Mouse (Mus musculus) hindbrain, embryonic 11.5 days (tissue): ENCODE results near the gene Rbbp5. TPM values are rescaled to one million over a fixed set of nuclear protein-coding genes. Genes with fewer than 3 reads are reported as not detected.

Source experiments
- ATAC-seq: fragments of 200-750 bp; cut with Nextera tagmentation; 2 replicates; pipeline ENCODE4 v1.8.0; 2017; ENCODE audit warnings: mild to moderate bottlenecking, moderate TSS enrichment, moderate library complexity; ENCODE audit not compliant: low FRiP score
- DNase-seq: peaks from one replicate; pipeline ENCODE4 v3.0.0-alpha.2; 2015; ENCODE audit warnings: low spot score
- H3K27ac ChIP-seq: fragments of 300-500 bp; sonication (generic); 2 replicates; pipeline ENCODE4 v1.5.1; 2014; ENCODE audit warnings: mild to moderate bottlenecking, low read depth, low read length
- H3K27me3 ChIP-seq: fragments of 300-500 bp; sonication (generic); 2 replicates; pipeline ENCODE4 v1.6.1; 2014; ENCODE audit warnings: mild to moderate bottlenecking, low read length, moderate library complexity, mixed read lengths; ENCODE audit not compliant: control insufficient read depth, insufficient read depth
- H3K36me3 ChIP-seq: fragments of 300-500 bp; sonication (generic); 2 replicates; pipeline ENCODE4 v1.6.1; 2014; ENCODE audit warnings: mild to moderate bottlenecking, low read length, moderate library complexity, mixed read lengths; ENCODE audit not compliant: control insufficient read depth, insufficient read depth
- H3K4me1 ChIP-seq: fragments of 300-500 bp; sonication (generic); replicated peaks from 2 replicates; pipeline ENCODE4 v1.6.1; 2014; ENCODE audit warnings: low read length, mixed read lengths; ENCODE audit not compliant: control insufficient read depth, insufficient read depth
- H3K4me2 ChIP-seq: fragments of 300-500 bp; sonication (generic); replicated peaks from 2 replicates; pipeline ENCODE4 v1.6.1; 2014; ENCODE audit warnings: mild to moderate bottlenecking, low read depth, low read length
- H3K4me3 ChIP-seq: fragments of 300-500 bp; sonication (generic); 2 replicates; pipeline ENCODE4 v1.5.1; 2014; ENCODE audit warnings: low read depth, low read length
- H3K9ac ChIP-seq: fragments of 300-500 bp; sonication (generic); 2 replicates; pipeline ENCODE4 v1.6.1; 2014; ENCODE audit warnings: low read depth, low read length
- H3K9me3 ChIP-seq: fragments of 300-500 bp; sonication (generic); 2 replicates; pipeline ENCODE4 v1.6.1; 2016; ENCODE audit warnings: low read length; ENCODE audit not compliant: control insufficient read depth
- WGBS: fragments of 180-500 bp; shearing (Covaris S2); extraction: QIAGEN DNeasy Blood & Tissue Kit; methylation state at CpG from one replicate; pipeline ENCODE4 v1.1.7; 2014; 5-methylcytosine and 5-hydroxymethylcytosine counted together
- polyA plus RNA-seq: library from polyadenylated mRNA; unstranded; fragments of >200 nt; fragmentation: Nextera tagmentation; extraction: Ambion mirVana; gene quantifications from 2 replicates; pipeline ENCODE4 v1.2.1, GENCODE M21; 2014

The Rbbp5 gene
- polyA plus RNA-seq, 1 experiment from 2014 or later = 58.5 TPM

GRCm38 (mm10) chr1:132474496-132474895 lies 2.7 kb upstream of the Rbbp5 start:
- ATAC-seq (no peak), DNase-seq (no peak)
- Histone ChIP-seq H3K4me3 (no peak overlapping the region), H3K4me2 (no peak overlapping the region), H3K27me3 (no peaks in the 10 kb centered on the region), H3K27ac (no peak overlapping the region), H3K9ac (no peak overlapping the region), H3K36me3 (no peaks in the 10 kb centered on the region), H3K9me3 (no peaks in the 10 kb centered on the region), H3K4me1 (no peaks in the 10 kb centered on the region)
- WGBS = 82% methylated on average over 1 of the region's 1 CpGs

- Histone ChIP-seq H3K4me2 (peak overlapping the region; percentile 56), H3K36me3 (no peaks in the 10 kb centered on the region), H3K9me3 (no peaks in the 10 kb centered on the region), H3K4me1 (no peaks in the 10 kb centered on the region), H3K27me3 (no peaks in the 10 kb centered on the region), H3K4me3 (peak overlapping the region; percentile 78), H3K9ac (peak overlapping the region; percentile 70), H3K27ac (no peak overlapping the region; the same call in 1 of the 2 replicates)
- ATAC-seq (peak; percentile 62), DNase-seq (no peak)
- 6% methylated on average over 9 of the region's 9 CpGs for WGBS
Observed at GRCm38 (mm10) chr1:132476575-132476927, 614 bp upstream of the Rbbp5 start.

GRCm38 (mm10) chr1:132479438-132479837 lies 2.3 kb downstream of the Rbbp5 start:
- no peak overlapping the region for H3K4me3 ChIP-seq
- no peak overlapping the region for H3K27ac ChIP-seq
- H3K9me3 ChIP-seq = no peaks in the 10 kb centered on the region
- DNase-seq (no peak), ATAC-seq (no peak)
- no peaks in the 10 kb centered on the region for H3K36me3 ChIP-seq
- H3K4me1 ChIP-seq = no peaks in the 10 kb centered on the region
- no peak overlapping the region for H3K4me2 ChIP-seq
- WGBS = 92% methylated on average over 1 of the region's 1 CpGs
- no peaks in the 10 kb centered on the region for H3K27me3 ChIP-seq
- no peak overlapping the region for H3K9ac ChIP-seq

GRCm38 (mm10) chr1:132481619-132482018 lies 4.5 kb downstream of the Rbbp5 start:
- Histone ChIP-seq H3K9ac (no peak overlapping the region), H3K27me3 (no peaks in the 10 kb centered on the region), H3K27ac (no peak overlapping the region), H3K4me3 (no peak overlapping the region), H3K9me3 (no peaks in the 10 kb centered on the region), H3K4me2 (no peak overlapping the region), H3K4me1 (no peaks in the 10 kb centered on the region), H3K36me3 (no peaks in the 10 kb centered on the region)
- 93% methylated on average over 2 of the region's 2 CpGs for WGBS
- DNase-seq (no peak), ATAC-seq (no peak)

GRCm38 (mm10) chr1:132483234-132483633 lies 6.1 kb downstream of the Rbbp5 start:
- no peak for ATAC-seq
- DNase-seq = no peak
- no peak overlapping the region for H3K27ac ChIP-seq
- whole genome bisulfite sequencing = 86% methylated on average over 3 of the region's 3 CpGs
- H3K4me2 ChIP-seq = no peak overlapping the region
- H3K27me3 ChIP-seq = no peaks in the 10 kb centered on the region
- H3K36me3 ChIP-seq = no peaks in the 10 kb centered on the region
- H3K9me3 ChIP-seq = no peaks in the 10 kb centered on the region
- no peak overlapping the region for H3K4me3 ChIP-seq
- no peaks in the 10 kb centered on the region for H3K4me1 ChIP-seq
- H3K9ac ChIP-seq = no peak overlapping the region

- Histone ChIP-seq H3K4me1 (no peaks in the 10 kb centered on the region), H3K4me3 (no peak overlapping the region), H3K27me3 (no peaks in the 10 kb centered on the region), H3K36me3 (no peaks in the 10 kb centered on the region), H3K9me3 (no peaks in the 10 kb centered on the region), H3K4me2 (no peak overlapping the region), H3K27ac (no peak overlapping the region), H3K9ac (no peak overlapping the region)
- 92% methylated on average over 6 of the region's 6 CpGs for WGBS
- ATAC-seq (no peak), DNase-seq (no peak)
Observed at GRCm38 (mm10) chr1:132483759-132484158, 6.6 kb downstream of the Rbbp5 start.

GRCm38 (mm10) chr1:132500535-132500934 lies 23.4 kb downstream of the Rbbp5 start:
- Histone ChIP-seq H3K27ac (no peak overlapping the region), H3K9ac (no peak overlapping the region), H3K4me3 (no peak overlapping the region), H3K36me3 (0 out of 2 replicates have a peak, but pooled peaks cover 7% of the 10 kb centered on the region), H3K9me3 (no peaks in the 10 kb centered on the region), H3K27me3 (no peaks in the 10 kb centered on the region), H3K4me2 (no peak overlapping the region), H3K4me1 (no peaks in the 10 kb centered on the region)
- no peak for DNase-seq
- ATAC-seq = no peak
- WGBS = 90% methylated on average over 2 of the region's 2 CpGs

GRCm38 (mm10) chr1:132505155-132505554 lies 28.0 kb downstream of the Rbbp5 start:
- Histone ChIP-seq H3K36me3 (0 out of 2 replicates have a peak, but pooled peaks cover 3% of the 10 kb centered on the region), H3K27me3 (no peaks in the 10 kb centered on the region), H3K4me2 (no peak overlapping the region)

GRCm38 (mm10) chr1:132506058-132506457 lies 28.9 kb downstream of the Rbbp5 start, which contains the start of gene Tmem81:
Gene Tmem81 (plus strand): TSS chr1:132506230.
- H3K4me2 ChIP-seq = no peak within 1 kb of the TSS
- no peak within 1 kb of the TSS for H3K9ac ChIP-seq
- H3K27me3 ChIP-seq = no peaks in the 10 kb centered on the region
- DNase-seq (no peak), ATAC-seq (no peak)
- H3K36me3 ChIP-seq = 0 out of 2 replicates have a peak, but pooled peaks cover 3% of the 10 kb centered on the region
- no peak within 1 kb of the TSS for H3K27ac ChIP-seq
- WGBS = 92% methylated on average over 7 of the region's 7 CpGs
- H3K4me3 ChIP-seq = no peak within 1 kb of the TSS
- no peaks in the 10 kb centered on the region for H3K4me1 ChIP-seq
- no peaks in the 10 kb centered on the region for H3K9me3 ChIP-seq

More at GRCm38 (mm10) chr1:132505155-132505554, 28.0 kb downstream of the Rbbp5 start:
- DNase-seq (no peak), ATAC-seq (no peak)
- H3K9me3 ChIP-seq = no peaks in the 10 kb centered on the region
- H3K9ac ChIP-seq = no peak overlapping the region
- WGBS = 93% methylated on average over 5 of the region's 5 CpGs
- no peak overlapping the region for H3K4me3 ChIP-seq
- no peaks in the 10 kb centered on the region for H3K4me1 ChIP-seq
- H3K27ac ChIP-seq = no peak overlapping the region
